In genomic region chr17:87343060-87343703, GRCm38 (mm10) we compare ENCODE assay signal across 14 mouse cellular contexts.
DNase-seq lines count a peak whose midpoint lies in the region; ATAC-seq and TF ChIP-seq lines count a peak whose summit lies in the region.
"Had no signal": no experiment of that assay in that cellular context is flagged by ENCODE, and none has a peak within 500 bp of the region (broad histone marks: within the 10 kb centered on the region; RNA-seq: fewer than 3 reads in every experiment).

No protein-coding gene starts in this region.

- no peaks in the 10 kb centered on the region; the same call in 1 of the 2 replicates for H3K4me1 ChIP-seq in kidney, postnatal 0 days (replicated peaks; ENCODE audit: insufficient read depth, low read length)
- H3K4me1 ChIP-seq in liver, postnatal 0 days (ENCODE audit: insufficient read depth): no peaks in the 10 kb centered on the region
- H3K4me1 ChIP-seq: midbrain, embryonic 13.5 days had no signal

- no peaks in the 10 kb centered on the region for H3K27me3 ChIP-seq in kidney, postnatal 0 days (ENCODE audit: insufficient read depth, low read length)
- no peaks in the 10 kb centered on the region for H3K27me3 ChIP-seq in liver, postnatal 0 days (ENCODE audit: insufficient read depth, low read length)
- H3K27me3 ChIP-seq: midbrain, embryonic 13.5 days had no signal

- TF ChIP-seq EP300 in liver, postnatal 0 days (IDR thresholded peaks at IDR 0.05; ENCODE audit: low read depth): no peak

- 0 out of 2 replicates have a peak, but pooled peaks cover 7% of the 10 kb centered on the region for H3K36me3 ChIP-seq in kidney, postnatal 0 days (ENCODE audit: insufficient read depth, low read length)
- peaks cover 36% of the 10 kb centered on the region for H3K36me3 ChIP-seq in liver, postnatal 0 days (replicated peaks; ENCODE audit: insufficient read depth, low read length)
- H3K36me3 ChIP-seq: midbrain, embryonic 13.5 days had no signal

- no peak for TF ChIP-seq CTCF in kidney, postnatal 0 days (IDR thresholded peaks at IDR 0.05; ENCODE audit: low read depth)
- TF ChIP-seq CTCF in liver, postnatal 0 days (IDR thresholded peaks at IDR 0.05; ENCODE audit: low read depth): no peak

- no peak overlapping the region for H3K4me2 ChIP-seq in kidney, postnatal 0 days (ENCODE audit: low read length)
- no peak overlapping the region for H3K4me2 ChIP-seq in liver, postnatal 0 days (ENCODE audit: low read depth, low read length)
- H3K4me2 ChIP-seq: midbrain, embryonic 13.5 days had no signal

- H3K9ac ChIP-seq in kidney, postnatal 0 days (ENCODE audit: low read depth, low read length): no peak overlapping the region
- H3K9ac ChIP-seq in liver, postnatal 0 days (replicated peaks): no peak overlapping the region
- H3K9ac ChIP-seq: forebrain, postnatal 0 days; midbrain, embryonic 13.5 days had no signal

- no peaks in the 10 kb centered on the region for H3K9me3 ChIP-seq in kidney, postnatal 0 days (replicated peaks; ENCODE audit: low read length)
- H3K9me3 ChIP-seq in liver, postnatal 0 days (ENCODE audit: low read length): no peaks in the 10 kb centered on the region
- H3K9me3 ChIP-seq: midbrain, embryonic 13.5 days had no signal

- peak; percentile 47; the same call in 1 of the 2 replicates for ATAC-seq in kidney, postnatal 0 days (replicated peaks; ENCODE audit: low FRiP score, low read depth)
- peak; percentile 81 for ATAC-seq in liver, postnatal 0 days
- ATAC-seq: forebrain, postnatal 0 days; midbrain, embryonic 13.5 days had no signal

- H3K27ac ChIP-seq in kidney, postnatal 0 days: no peak overlapping the region
- no peak overlapping the region for H3K27ac ChIP-seq in liver, postnatal 0 days (ENCODE audit: low read depth)
- H3K27ac ChIP-seq: midbrain, embryonic 13.5 days had no signal

- intact Hi-C loops in left cerebral cortex, postnatal 25 days (cut with DNase I): no loop called here

- WGBS in kidney, postnatal 0 days: 64% methylated on average over 8 of the region's 8 CpGs
- WGBS in liver, postnatal 0 days (ENCODE audit: insufficient replicate concordance): 62% methylated on average over 8 of the region's 8 CpGs

- no peak overlapping the region for H3K4me3 ChIP-seq in kidney, postnatal 0 days (replicated peaks; ENCODE audit: low read depth, low read length)
- H3K4me3 ChIP-seq in liver, postnatal 0 days (ENCODE audit: low read depth, low read length): no peak overlapping the region
- H3K4me3 ChIP-seq: midbrain, embryonic 13.5 days had no signal

- peak; percentile 18 to 21 for DNase-seq in adrenal gland, postnatal 36 days
- DNase-seq in adrenal gland, postnatal 25 days: no peak
- peak; percentile 44 for DNase-seq in kidney, adult 11 months
- no peak for DNase-seq in kidney, postnatal 4 days
- no peak for DNase-seq in kidney, postnatal 0 days (ENCODE audit: low spot score)
- peak; percentile 45 for DNase-seq in liver, postnatal 0 days
- DNase-seq in spleen, postnatal 4 days (ENCODE audit: low spot score in 2 of 2): no peak
- no peak for DNase-seq in left cerebral cortex, postnatal 25 days (ENCODE audit: low spot score in 2 of 2)
- DNase-seq: cerebellum, adult 18-20 months; forebrain, postnatal 0 days; layer of hippocampus, adult 9-11 months; lung, adult 2 months; lung, postnatal 4 days had no signal

Comparison
In these comparisons a context has a peak if more than half of its experiments do, and no peak if none do; other contexts are left out.
1. DNase-seq: peak in adrenal gland, postnatal 36 days (2 of 2), kidney, adult 11 months (single experiment) and liver, postnatal 0 days (single experiment); none in adrenal gland, postnatal 25 days (single experiment), kidney, postnatal 4 days (0 of 2), kidney, postnatal 0 days (single experiment), spleen, postnatal 4 days (0 of 2) and left cerebral cortex, postnatal 25 days (0 of 2).